Mouse (Mus musculus): Measurements from ENCODE around the gene Mettl18.
"Not testable (repeated sequence)": the region's sequence is repeated elsewhere in the genome, so short reads cannot be mapped to it uniquely, and the experiment has no call there.

DNA sequence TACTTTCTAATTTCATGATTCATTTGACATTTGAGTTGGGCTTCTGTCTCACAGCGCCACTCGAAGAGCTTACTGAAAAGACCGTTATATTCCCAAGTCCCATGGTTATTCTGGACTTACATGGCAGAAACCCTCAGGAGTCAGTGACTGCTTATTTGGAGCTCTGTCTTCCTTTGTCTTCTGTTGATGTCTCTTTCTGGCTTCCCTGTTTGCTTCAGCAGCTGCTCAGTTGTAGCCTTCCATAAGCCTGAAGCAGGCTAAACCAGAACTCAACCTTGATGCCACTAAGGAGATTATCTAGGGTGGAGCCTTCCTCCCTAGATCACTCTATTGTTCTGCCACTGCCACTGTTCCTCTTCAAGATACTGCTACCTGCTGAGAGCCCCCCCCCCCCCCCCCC, 26.1 kb downstream of the Mettl18 start:
- TF ChIP-seq CTCF (IDR thresholded peaks at IDR 0.05); POLR2A (IDR thresholded peaks at IDR 0.05; ENCODE audit: insufficient read depth, low read depth, low read length): not testable (repeated sequence)

All from heart, adult 2 months (tissue).